Mouse (Mus musculus) megakaryocyte, embryonic 14.5 days (primary cell): ENCODE results near the gene Dgkh. TPM values are rescaled to one million over a fixed set of nuclear protein-coding genes. Genes with fewer than 3 reads are reported as not detected.
"Not testable (repeated sequence)": the region's sequence is repeated elsewhere in the genome, so short reads cannot be mapped to it uniquely, and the experiment has no call there.

Experiments
- H3K27me3 ChIP-seq: replicated peaks from 2 replicates; pipeline ENCODE3; 2012; ENCODE audit warnings: inconsistent platforms
- H3K36me3 ChIP-seq: replicated peaks from 2 replicates; pipeline ENCODE3; 2012; ENCODE audit warnings: low read length, inconsistent platforms, mixed read lengths
- H3K4me1 ChIP-seq: 2 replicates; pipeline ENCODE4 v1.6.1; 2012; ENCODE audit warnings: inconsistent platforms
- H3K4me3 ChIP-seq: replicated peaks from 2 replicates; pipeline ENCODE3; 2012; ENCODE audit warnings: moderate library complexity, mild to moderate bottlenecking, inconsistent platforms
- H3K9me3 ChIP-seq: 2 replicates; pipeline ENCODE4 v1.6.1; 2012; ENCODE audit warnings: inconsistent platforms
- FLI1 ChIP-seq: IDR thresholded peaks from 2 replicates; pipeline ENCODE4 v1.6.1; 2012; ENCODE audit warnings: low read length, inconsistent platforms, mixed read lengths
- GATA1 ChIP-seq: IDR thresholded peaks from 3 replicates; pipeline ENCODE4 v1.6.1; 2012; ENCODE audit warnings: mixed read lengths, low read length, inconsistent platforms, borderline replicate concordance
- polyA plus RNA-seq: library from polyadenylated mRNA; stranded (reverse); fragments of >175 nt; gene quantifications from 2 replicates; pipeline ENCODE4 v1.2.3, GENCODE M21; 2012; ENCODE audit warnings: low replicate concordance; ENCODE audit not compliant: insufficient read depth

Dgkh gene
- polyA plus RNA-seq, 1 experiment, result 0.01 TPM

DNA sequence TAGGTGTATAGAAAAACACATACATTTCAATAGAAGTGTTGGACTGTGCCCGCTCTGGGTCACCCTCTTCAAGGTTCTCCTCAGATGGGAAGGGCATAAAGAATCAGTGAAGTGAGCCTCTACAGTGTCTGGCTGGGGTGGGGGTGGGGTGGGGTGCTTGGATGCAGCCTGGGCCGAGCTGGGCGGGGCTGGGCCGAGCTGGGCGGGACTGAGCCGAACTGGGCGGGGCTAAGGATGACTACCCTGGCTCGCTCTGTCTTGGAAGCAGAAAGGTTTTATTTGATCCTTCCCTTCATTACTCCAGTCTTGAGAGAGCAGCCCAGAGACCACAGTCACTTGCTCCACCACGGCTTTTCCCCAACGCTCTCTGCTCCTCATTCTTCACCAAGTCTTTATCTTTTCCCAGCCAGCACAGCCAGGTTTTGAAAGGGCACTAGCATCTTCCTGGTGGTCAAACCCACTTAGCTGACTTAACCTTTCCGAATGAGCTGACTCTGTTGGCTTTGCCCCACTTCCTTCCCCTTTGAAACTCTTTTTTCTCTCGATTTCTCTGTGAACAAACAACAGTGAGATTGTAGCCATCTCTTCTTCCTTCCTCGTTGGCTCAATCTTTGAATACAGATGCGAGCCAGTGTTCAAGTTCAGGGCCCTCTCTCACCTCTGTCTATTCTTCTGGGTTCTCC lies 15.5 kb upstream of the Dgkh start:
- no peaks in the 10 kb centered on the region for H3K9me3 ChIP-seq
- no peak overlapping the region for H3K4me3 ChIP-seq
- H3K4me1 ChIP-seq, result peaks cover 7% of the 10 kb centered on the region; the same call in 1 of the 2 replicates
- H3K27me3 ChIP-seq, result peaks cover 7% of the 10 kb centered on the region
- TF ChIP-seq GATA1, result no peak
- no peak for TF ChIP-seq FLI1
- H3K36me3 ChIP-seq, result no peaks in the 10 kb centered on the region

- TF ChIP-seq FLI1, result no peak
- TF ChIP-seq GATA1, result no peak
Observed at GRCm38 (mm10) chr14:78747454-78747853, 14.9 kb upstream of the Dgkh start.

GRCm38 (mm10) chr14:78734605-78735004 lies 2.0 kb upstream of the Dgkh start:
- Histone ChIP-seq H3K4me1 (peaks cover 30% of the 10 kb centered on the region), H3K4me3 (no peak overlapping the region), H3K9me3 (no peaks in the 10 kb centered on the region), H3K27me3 (peaks cover 32% of the 10 kb centered on the region), H3K36me3 (no peaks in the 10 kb centered on the region)
- TF ChIP-seq GATA1, result no peak
- TF ChIP-seq FLI1, result no peak

More at GRCm38 (mm10) chr14:78747454-78747853, 14.9 kb upstream of the Dgkh start:
- Histone ChIP-seq H3K9me3 (no peaks in the 10 kb centered on the region), H3K27me3 (peaks cover 7% of the 10 kb centered on the region), H3K36me3 (no peaks in the 10 kb centered on the region), H3K4me1 (peaks cover 7% of the 10 kb centered on the region; the same call in 1 of the 2 replicates), H3K4me3 (no peak overlapping the region)

DNA sequence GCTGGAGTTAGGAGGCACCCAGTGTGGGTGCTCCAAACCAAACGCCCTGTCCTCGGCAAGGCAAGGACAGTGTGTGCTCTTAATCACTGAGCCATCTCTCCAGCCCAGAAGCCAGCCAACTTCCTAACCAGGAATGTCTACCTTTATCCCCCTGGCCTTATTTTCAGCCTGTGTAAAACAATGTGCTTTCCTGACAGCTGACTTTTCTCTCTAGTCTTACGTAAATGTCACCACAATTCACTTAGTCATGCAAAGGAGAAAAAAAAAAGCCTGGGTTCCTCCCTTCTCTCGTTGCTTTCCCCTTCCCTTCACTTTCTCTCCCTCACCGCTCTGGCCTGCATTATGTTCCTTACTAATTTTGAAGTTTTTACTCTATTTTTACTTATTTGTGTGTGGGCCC lies 1.6 kb upstream of the Dgkh start:
- Histone ChIP-seq H3K27me3 (peaks cover 32% of the 10 kb centered on the region), H3K4me1 (peaks cover 30% of the 10 kb centered on the region), H3K4me3 (peak overlapping the region; percentile 23)
- H3K36me3 ChIP-seq, H3K9me3 ChIP-seq: not testable (repeated sequence)

GRCm38 (mm10) chr14:78733366-78734076 lies 945 bp upstream of the Dgkh start:
- peaks cover 30% of the 10 kb centered on the region for H3K4me1 ChIP-seq
- peak overlapping the region; percentile 91 for H3K4me3 ChIP-seq
- no peak for TF ChIP-seq GATA1
- TF ChIP-seq FLI1, result no peak
- no peaks in the 10 kb centered on the region for H3K36me3 ChIP-seq
- H3K27me3 ChIP-seq, result peaks cover 32% of the 10 kb centered on the region
- H3K9me3 ChIP-seq, result no peaks in the 10 kb centered on the region

DNA sequence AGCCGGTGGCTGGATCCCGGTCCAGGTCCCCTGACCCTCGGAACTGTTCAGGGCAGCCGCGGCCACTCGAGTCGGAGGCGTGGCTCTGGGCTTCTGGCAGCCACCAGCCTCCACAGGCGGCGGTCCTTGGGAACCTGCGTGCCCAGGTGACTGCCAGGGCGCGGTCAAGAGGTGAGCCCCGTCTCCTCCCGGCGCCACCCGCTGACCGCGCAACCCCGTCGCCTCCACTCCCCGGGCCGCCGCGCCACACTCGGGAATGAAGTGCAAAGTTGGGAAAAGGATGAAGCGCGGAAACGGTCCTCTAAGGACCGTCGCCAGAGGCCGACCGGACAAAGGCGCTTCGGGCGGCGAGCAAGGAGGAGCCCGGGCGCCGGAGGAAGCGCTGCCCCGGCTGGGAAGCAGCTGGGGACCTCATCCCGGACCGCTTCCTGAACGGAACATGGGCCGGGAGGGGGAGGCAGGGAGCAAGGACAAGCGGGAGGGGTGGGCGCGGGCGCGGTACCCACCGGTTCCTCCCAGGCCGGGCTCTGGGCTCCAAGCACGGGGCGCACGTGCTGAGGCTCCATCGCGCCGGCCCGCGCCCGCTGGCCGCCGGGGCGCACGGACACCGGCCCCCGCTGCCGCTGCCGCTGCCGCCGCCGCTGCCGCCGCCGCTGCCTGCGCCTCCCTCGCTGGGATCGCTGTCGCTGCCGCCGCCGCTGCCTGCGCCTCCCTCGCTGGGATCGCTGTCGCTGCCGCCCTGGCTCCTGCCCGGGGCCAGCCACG lies 542 bp downstream of the Dgkh start:
- Histone ChIP-seq H3K4me1 (peaks cover 30% of the 10 kb centered on the region), H3K9me3 (no peaks in the 10 kb centered on the region), H3K27me3 (peaks cover 32% of the 10 kb centered on the region), H3K4me3 (peak overlapping the region; percentile 91), H3K36me3 (no peaks in the 10 kb centered on the region)
- TF ChIP-seq GATA1 (no peak), FLI1 (no peak)

- H3K36me3 ChIP-seq, result no peaks in the 10 kb centered on the region
- no peaks in the 10 kb centered on the region for H3K9me3 ChIP-seq
- peak overlapping the region; percentile 91 for H3K4me3 ChIP-seq
- peaks cover 34% of the 10 kb centered on the region for H3K27me3 ChIP-seq
- peaks cover 30% of the 10 kb centered on the region for H3K4me1 ChIP-seq
- TF ChIP-seq GATA1 (no peak), FLI1 (no peak)
Observed at GRCm38 (mm10) chr14:78731240-78731639, 1.3 kb downstream of the Dgkh start.

- Histone ChIP-seq H3K4me1 (peaks cover 14% of the 10 kb centered on the region), H3K27me3 (peaks cover 24% of the 10 kb centered on the region), H3K4me3 (no peak overlapping the region), H3K36me3 (no peaks in the 10 kb centered on the region), H3K9me3 (no peaks in the 10 kb centered on the region)
- no peak for TF ChIP-seq GATA1
- TF ChIP-seq FLI1, result no peak
Observed at GRCm38 (mm10) chr14:78725976-78726375, 6.6 kb downstream of the Dgkh start.

DNA sequence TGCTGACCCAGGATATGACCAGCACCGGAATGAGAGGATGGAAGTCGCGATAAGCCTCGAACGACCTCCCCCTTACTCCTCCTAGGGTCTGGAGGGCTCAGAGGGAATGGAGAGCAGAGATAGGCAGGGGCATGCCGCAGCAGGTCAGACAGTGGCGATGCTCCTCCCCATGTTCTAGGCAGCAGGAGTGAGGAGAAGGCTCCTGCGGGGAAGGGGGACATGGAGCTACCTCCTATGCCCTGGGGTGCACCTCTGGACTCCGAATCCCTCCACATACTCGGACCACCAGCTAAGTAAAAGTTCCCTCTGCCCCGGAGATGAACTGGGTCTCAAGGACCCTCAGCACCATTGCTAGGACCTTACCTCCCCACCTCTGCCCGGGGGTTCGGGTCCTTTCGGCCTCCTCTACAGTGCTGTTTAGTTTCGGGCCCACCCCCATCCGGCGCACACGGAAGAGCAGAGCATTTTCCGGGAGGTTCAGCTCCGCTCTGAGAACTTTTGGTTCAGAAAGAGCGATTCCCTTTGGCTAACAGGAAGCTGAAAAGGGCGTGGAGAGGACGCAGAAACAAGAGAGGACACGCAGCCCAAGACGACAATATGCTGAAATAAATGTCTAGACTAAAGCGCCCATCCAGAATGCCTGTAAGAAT lies 7.1 kb downstream of the Dgkh start:
- Histone ChIP-seq H3K36me3 (no peaks in the 10 kb centered on the region), H3K4me3 (peak overlapping the region; percentile 92), H3K27me3 (peaks cover 24% of the 10 kb centered on the region), H3K9me3 (no peaks in the 10 kb centered on the region), H3K4me1 (peaks cover 14% of the 10 kb centered on the region)
- no peak for TF ChIP-seq GATA1
- TF ChIP-seq FLI1, result no peak
